Mouse (Mus musculus): Measurements from ENCODE around the gene Dchs2.
"Not testable (repeated sequence)": the region's sequence is repeated elsewhere in the genome, so short reads cannot be mapped to it uniquely, and the experiment has no call there.

Gene Dchs2

GRCm38 (mm10) chr3:83127726-83128448, at the start of gene Dchs2:
TSS of gene Dchs2 (plus strand) at chr3:83127948.
- DNase-seq (ENCODE audit: low spot score) = no peak

GRCm38 (mm10) chr3:83080567-83081055, 47.1 kb upstream of the Dchs2 start:
- DNase-seq (ENCODE audit: low spot score) = peak; percentile 69

GRCm38 (mm10) chr3:83097586-83097985, 30.2 kb upstream of the Dchs2 start:
- no peak for DNase-seq (ENCODE audit: low spot score)

GRCm38 (mm10) chr3:83098546-83099034, 29.2 kb upstream of the Dchs2 start:
- DNase-seq (ENCODE audit: low spot score) = no peak

DNA sequence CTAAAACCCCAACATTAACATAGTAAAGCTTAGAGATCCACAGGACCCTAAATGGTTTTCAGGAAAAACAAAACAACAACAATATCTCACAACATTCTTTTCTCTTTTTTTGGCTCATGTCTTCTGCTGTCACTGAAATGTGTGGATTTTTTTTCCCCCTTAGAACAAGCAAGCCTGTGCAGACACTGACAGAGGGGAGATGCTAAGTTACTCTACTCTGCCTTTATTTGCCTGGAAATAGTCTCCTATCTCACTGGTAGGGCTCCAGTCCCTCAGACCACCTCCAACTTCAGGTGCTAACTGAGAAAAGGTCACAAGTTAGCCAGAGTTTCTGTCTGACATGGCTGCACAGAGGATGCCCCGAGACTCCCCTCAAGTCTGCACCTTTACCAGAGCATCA, 28.6 kb upstream of the Dchs2 start:
- no peak for DNase-seq (ENCODE audit: low spot score)

DNA sequence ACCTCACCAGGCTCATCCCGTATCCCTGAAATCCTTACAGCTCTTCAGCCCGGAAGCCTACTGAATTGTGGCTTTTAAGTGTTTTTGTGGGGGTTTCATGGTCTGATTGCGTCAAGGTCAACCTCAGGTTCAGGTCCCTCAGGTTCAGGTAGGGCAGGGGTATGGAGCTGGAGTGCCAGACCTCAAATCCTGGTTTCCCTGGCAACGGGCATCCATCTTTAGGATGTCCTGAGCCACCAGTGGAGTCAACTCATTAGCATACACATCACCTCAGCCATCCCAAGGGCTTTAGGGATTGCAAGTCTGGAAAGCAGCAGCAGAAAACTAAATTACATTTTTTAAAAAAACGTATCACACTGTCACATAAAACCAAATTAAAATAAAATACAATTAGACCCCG, 28.1 kb upstream of the Dchs2 start:
- no peak for DNase-seq (ENCODE audit: low spot score)

DNA sequence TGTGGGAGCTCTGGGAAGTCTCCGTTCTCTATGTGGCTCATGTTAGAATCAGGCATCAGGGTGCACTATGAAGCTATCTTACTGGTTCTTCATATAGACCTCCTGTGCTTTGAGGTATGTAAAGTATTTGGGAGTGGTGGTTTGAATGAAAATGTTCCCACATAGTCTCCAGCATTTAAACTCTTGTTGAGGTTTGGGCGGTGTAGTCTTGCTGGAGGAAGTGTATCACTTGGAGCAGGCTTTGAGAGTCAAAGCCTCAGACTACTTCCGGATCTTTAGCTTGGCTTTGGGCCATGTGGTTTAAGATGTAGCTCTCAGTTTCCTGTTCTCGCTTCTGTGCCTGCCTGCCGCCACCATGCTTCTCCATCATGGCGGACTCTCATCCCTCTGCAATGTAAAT, 25.5 kb upstream of the Dchs2 start:
- no peak for DNase-seq (ENCODE audit: low spot score)

DNA sequence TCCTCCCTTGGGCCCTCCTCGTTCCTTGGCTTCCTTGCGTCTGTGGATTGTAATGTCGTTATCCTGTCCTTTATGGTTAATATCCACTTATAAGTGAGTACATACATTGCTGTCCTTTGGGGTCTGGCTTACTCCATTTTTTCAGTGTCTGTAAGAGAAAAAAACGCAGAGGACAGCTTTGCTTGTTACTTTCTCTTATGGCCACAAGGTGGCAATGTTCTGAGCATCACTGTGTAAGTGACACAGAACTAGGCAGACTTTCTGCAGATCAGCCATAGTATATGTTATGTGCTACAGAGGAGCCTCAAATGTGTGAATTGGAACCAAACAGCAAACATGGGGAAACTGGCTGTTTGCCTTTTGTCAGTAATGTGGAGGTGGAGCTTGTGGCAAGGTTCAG, 17.6 kb upstream of the Dchs2 start:
- DNase-seq (ENCODE audit: low spot score) = no peak

DNA sequence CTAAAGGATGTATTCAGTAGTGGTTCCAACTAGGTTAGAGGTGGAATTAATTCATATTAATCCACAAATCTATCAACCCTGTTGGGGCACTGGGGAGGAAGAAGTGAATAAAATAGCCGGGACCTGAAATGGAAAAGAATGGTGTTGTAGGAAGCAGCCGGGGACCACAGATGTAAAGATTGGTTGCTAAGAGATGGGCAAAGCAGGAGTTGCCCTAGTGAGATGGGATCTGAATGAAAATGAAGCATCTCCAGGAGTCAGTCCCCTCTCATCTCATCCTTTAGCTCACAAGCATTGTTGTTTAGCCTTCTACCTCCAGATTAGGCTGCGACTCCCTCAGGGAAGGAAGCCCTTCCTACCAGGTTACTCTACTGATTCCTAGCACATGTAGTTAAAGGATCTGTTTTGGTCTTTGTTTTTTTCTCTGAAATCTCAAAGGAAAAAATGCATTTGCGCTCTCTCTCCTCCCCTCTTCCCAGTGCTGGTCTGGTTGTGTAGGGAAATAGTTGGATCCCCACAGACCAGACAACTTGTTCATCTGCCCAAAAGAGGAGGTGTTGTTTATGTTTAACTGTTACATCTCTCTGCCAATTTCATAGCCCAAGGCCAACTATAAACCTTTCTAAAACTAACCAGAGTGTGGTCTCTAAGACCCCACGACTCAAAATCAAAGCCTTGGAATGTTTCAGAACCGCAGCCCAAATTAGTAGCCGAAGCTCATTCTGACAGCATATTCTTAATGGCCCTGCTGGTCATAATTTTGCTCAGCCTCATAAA, 16.1 kb upstream of the Dchs2 start:
- DNase-seq (ENCODE audit: low spot score) = no peak

DNA sequence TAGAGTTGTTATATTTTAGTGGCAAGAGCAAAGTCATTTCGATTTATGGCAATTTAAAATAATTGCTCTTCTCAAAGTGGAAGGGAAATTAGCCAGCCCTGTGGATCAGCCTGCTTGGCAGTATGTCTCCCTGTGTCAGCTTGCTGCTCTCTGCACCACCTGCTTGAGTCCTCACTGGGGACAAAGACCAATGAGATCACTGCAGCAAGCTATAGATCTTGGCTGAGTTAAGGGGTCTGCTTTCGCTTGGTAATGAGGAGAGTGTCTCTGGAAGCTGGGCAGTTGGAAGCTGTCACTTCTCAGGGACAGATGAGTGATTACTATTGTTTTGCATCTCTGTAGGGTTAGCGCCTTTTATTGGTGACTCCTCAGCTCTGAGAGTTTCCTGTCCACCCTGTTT, 14.9 kb upstream of the Dchs2 start:
- DNase-seq (ENCODE audit: low spot score) = no peak

DNA sequence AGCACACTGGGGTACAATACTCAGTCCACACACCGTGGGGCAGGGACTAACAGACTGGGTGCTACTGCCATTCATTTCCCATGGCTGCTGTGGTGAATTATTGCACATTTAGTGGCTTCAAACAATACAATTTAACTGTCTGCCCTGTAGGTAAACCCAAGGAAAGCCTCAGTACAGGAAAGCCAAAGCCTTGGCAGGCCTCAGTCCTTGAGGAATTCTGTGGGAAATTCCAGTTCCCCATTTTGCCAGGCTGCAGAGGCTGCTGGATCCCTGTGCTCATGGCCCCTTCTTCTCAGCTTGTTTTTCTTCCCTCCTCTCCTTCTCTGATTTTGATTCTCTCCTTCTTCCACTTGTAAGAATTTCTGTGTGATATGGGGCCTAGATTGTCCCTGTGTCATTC, 12.8 kb upstream of the Dchs2 start:
- DNase-seq (ENCODE audit: low spot score) = no peak

DNA sequence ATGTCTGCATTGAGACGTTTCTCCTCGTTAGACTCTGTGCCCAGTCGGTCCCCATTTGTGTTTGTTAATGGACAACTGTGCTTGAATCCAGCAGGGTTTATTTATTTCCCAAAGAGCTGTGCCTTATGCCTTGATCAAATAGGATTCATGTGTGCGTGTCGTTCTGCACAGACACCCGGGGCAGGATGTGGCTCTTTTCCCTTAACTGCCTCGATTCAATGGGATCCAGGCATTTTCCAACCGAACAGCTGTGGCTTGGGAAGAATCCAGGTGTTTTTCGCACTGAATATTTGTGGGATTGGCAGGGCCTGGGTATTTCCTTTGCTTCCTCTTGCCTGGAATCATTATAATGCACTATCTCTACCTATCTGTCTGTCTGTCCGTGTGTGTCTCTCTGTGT, 10.2 kb upstream of the Dchs2 start:
- no peak for DNase-seq (ENCODE audit: low spot score)

GRCm38 (mm10) chr3:83123945-83124344, 3.8 kb upstream of the Dchs2 start:
- not testable (repeated sequence) for DNase-seq (ENCODE audit: low spot score)

GRCm38 (mm10) chr3:83127088-83127725, 541 bp upstream of the Dchs2 start:
- peak; percentile 24 for DNase-seq (ENCODE audit: low spot score)

DNA sequence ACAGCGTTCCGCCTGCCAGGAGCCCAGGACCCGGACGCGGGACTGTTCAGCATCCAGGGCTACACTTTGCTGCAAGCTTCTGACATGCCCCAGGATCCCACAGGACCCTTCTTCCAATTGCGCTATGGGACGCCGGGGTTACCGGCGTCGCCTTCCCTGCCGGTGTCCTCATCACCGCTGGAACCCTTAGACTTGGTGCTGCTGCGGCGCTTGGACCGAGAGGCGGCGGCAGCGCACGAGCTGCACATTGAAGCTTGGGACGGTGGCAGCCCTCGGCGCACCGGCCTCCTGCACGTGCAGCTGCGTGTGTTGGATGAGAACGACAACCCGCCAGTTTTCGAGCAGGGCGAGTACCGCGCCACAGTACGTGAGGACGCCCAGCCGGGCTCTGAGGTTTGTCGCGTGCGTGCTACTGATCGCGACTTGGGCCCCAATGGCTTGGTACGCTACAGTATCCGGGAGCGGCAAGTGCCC, 738 bp downstream of the Dchs2 start:
- no peak for DNase-seq (ENCODE audit: low spot score)

- no peak for DNase-seq (ENCODE audit: low spot score)
These were observed 1.4 kb downstream of the Dchs2 start for GRCm38 (mm10) chr3:83129151-83129550.

- peak; percentile 30 for DNase-seq (ENCODE audit: low spot score)
These were observed 8.7 kb downstream of the Dchs2 start for GRCm38 (mm10) chr3:83136413-83136812.

DNA sequence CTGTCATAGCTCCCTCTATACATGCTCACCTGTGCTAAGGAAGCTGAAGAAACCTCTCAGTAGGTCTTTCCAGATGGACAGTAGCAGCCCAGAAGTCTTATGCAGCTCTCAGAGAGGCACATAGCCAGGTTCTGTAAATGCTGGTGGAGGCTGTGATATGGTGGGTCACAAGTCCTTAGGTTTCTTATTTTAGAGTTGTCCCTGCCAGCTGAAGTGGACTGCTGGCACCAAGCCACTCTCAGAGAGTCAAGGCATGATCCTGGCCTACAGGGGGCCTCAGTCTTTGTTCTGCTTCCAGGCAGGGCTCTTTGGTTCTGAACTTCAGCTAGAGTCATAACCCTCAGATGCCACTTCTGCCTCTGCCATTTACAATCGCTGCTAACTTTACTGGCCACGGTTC, 11.1 kb downstream of the Dchs2 start:
- DNase-seq (ENCODE audit: low spot score) = no peak

DNA sequence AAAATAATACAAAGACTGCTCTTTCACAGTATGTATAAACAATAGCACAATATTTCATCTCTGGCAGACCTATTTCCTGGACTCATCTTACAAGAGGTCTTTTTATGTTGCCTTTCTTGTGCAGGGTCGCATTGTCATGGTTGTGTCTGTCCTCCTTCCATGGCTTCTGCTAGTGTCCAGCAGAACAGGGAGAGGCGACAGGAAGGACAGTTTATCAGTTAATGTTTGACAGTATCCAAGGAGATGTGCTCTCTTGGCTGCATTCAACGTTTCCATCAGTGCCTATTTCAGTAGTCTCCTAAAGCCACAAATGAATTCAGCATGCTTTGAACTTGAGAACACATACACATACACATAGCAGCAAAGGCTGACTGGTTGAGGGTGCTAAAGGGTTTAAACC, 17.9 kb downstream of the Dchs2 start:
- DNase-seq (ENCODE audit: low spot score) = no peak

DNA sequence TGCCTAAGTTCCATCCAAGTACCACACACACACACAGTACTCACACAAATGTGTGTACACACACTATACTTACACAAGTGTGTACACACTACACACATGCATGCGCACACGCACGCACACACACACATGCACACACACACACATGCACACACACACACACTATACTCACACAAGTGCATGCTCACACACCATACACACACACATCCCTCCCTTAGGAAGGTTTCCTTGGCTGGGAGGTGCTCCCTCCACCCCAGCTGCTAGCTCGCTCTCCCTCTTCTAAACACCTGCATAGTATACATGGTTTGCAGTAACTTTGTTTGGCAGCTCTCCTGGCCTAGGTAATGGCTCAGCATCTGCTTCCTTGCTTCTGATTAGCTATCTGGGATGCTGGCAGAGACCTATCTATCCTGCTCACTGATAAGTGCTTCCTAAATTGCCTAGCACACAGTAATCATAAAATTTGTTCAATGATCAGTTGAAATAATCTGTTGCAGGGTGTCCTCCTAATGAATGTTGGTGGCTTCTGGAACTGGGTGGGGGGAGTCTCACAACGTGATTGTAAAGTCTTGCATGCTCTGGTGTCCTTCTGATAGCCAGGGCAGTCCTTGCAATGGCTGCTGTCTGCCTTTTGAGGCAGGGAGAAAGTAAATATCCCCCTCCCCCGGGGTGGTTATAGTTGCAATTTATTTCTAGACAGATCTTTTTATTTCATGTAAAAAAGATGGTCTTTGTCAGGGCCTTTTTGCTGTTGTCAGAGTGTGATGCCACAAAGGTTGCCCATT, 19.7 kb downstream of the Dchs2 start:
- no peak for DNase-seq (ENCODE audit: low spot score)

DNA sequence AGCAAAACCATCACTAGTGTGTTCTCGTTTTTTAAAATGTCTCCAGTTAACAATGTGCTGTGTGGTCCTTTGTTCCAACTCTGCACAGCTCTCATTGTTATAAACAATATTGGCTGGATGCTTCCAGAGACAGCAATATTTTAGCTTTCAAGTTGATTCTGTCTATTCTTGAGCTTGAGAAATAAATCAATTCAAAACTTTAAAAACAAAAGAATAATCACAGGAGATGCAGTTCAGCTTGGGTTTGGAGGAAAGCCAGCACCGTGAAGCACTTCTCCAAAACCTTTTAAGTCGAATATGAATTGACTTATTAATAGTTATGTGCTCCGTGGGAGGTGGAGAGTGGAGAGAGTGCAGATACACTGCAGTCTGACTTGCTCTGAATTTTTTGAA, 20.3 kb downstream of the Dchs2 start:
- no peak for DNase-seq (ENCODE audit: low spot score)

DNA sequence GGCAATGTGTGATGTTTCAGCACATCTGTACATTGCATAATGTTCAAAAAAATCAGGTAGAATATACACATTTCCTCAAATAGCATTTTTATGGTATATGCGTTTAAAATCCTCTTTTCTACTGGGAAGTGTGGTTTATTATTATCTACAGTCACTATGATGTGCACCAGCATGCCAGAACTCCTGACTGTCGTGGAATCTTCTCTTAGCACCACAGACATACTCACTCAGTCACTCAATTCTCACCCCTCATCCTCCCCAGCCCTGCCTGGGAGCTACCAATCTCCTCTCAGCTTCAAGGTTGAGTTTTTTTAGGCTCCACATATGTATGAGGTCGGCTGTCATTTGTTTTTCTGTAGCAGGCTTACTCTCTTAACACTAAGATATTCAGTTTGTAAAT, 20.8 kb downstream of the Dchs2 start:
- DNase-seq (ENCODE audit: low spot score) = no peak
